Mouse (Mus musculus) thymus, postnatal 10 days (tissue): ENCODE measurements around the gene Tlr7.
"Not testable (repeated sequence)": the region's sequence is repeated elsewhere in the genome, so short reads cannot be mapped to it uniquely, and the experiment has no call there.

Source experiments
- DNase-seq, 2 experiments: peaks; one replicate each; pipeline ENCODE4 v3.0.0; 2021; ENCODE audit warnings: low spot score in 2 of 2

Gene Tlr7

DNA sequence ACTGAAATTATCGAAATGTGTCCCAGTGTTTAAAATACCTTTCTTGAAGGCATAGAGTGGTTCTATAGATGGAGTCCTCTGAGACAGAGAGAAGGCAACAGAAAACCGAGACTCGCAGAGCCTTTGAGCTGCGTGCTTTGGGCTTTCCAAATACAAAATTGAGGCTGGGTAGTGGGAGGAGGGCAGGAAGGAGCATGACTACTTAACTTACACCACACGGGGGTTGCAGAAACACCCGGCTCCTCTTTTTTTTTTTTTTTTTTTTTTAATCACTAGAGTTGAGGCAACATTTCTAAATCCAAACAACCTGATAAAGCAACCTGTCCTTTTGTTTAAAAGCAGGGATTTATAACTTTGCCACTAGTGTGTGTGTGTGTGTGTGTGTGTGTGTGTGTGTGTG is at the start of gene Tlr7:
Gene Tlr7 (minus strand): TSS at position 160 of the 400 bp plus-strand sequence.
- DNase-seq = peak in 1 of 2 experiments; percentile 11

DNA sequence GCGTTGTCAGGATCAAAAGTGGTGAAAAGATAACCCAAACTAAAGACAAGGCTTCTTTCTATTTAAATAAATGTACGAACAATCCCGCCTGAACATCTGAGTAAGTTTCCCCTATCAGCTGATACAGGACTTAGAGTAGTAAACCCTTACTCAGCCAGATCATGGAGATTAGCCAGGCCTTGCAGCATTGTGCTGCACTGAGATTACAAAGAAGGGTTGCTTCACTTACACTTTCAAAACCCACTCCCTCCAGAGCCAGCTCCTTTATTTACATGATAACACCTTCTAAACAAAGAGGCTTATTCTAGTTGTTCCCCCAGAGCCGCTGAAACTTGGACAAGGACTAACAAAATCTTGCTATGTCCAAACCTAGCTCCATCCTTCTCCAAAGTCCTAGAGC is 49.7 kb upstream of the Tlr7 start:
- no peak for DNase-seq

DNA sequence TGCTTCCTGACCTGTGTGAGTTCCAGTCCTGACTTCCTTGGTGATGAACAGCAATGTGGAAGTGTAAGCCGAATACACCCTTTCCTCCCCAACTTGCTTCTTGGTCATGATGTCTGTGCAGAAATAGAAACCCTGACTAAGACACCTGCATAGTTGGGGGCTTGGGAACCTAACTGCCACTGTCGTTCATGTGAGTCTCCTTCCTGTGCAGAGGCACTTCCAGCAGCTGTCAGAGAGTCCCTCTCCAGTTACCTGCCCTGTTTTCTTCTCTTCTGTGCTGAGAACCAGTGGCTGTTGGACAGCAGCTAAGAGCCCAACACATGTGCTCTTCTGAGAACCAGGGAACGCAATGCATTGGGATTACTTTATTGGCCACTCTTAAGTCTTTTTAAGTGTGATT is 30.9 kb upstream of the Tlr7 start:
- DNase-seq = peak; percentile 40 to 51

DNA sequence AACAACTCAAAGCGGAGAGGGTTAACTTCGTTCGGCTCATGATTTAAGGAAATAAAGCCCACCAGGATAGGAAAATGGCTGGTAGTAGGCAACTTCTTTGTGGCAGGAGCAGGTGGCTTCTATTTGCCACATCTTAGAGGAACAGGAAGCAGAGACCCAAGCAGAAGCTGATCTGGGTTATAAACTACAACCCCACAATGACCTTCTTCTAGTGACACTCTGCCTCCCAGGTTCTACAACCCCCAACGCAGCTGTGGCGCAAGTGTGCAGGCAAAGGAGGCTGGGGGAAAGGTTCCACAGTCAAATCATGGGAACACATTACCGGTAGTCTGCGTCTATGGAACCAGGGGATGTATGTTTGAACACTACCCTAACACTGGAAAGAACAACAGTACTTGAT is 29.3 kb upstream of the Tlr7 start:
- DNase-seq = peak; percentile 53 to 56

- no peak for DNase-seq
Observed at GRCm38 (mm10) chrX:167357415-167357814, 27.1 kb upstream of the Tlr7 start.

GRCm38 (mm10) chrX:167355965-167356364 is 25.6 kb upstream of the Tlr7 start:
- DNase-seq = no peak

GRCm38 (mm10) chrX:167353617-167354016 is 23.3 kb upstream of the Tlr7 start:
- no peak for DNase-seq

- DNase-seq = no peak
Observed at GRCm38 (mm10) chrX:167346440-167346839, 16.1 kb upstream of the Tlr7 start.

GRCm38 (mm10) chrX:167344356-167344755 is 14.0 kb upstream of the Tlr7 start:
- DNase-seq = no peak

GRCm38 (mm10) chrX:167341811-167342210 is 11.5 kb upstream of the Tlr7 start:
- DNase-seq = no peak

GRCm38 (mm10) chrX:167340190-167340589 is 9.8 kb upstream of the Tlr7 start:
- DNase-seq = no peak

DNA sequence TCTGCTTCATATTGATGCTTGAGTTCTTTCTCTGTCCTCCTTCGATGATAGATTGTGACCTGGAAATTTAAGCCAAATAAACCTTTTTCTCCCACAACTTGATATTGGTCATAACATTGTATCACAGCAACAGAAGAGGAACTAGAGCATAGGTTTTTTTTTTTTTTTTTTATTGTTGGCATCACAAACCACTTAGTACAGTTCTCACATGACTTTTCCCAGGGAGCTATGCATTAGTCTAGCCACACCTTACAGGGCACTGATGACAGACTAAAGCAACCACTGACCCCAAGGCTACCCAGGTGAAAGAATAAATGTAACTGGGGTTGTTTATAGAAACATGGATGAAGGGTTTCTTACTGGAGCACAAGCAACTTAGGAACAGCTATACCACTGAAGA is 7.6 kb upstream of the Tlr7 start:
- no peak for DNase-seq

GRCm38 (mm10) chrX:167334571-167334970 is 4.2 kb upstream of the Tlr7 start:
- DNase-seq = no peak

- DNase-seq = no peak
Observed at GRCm38 (mm10) chrX:167332607-167333006, 2.2 kb upstream of the Tlr7 start.

DNA sequence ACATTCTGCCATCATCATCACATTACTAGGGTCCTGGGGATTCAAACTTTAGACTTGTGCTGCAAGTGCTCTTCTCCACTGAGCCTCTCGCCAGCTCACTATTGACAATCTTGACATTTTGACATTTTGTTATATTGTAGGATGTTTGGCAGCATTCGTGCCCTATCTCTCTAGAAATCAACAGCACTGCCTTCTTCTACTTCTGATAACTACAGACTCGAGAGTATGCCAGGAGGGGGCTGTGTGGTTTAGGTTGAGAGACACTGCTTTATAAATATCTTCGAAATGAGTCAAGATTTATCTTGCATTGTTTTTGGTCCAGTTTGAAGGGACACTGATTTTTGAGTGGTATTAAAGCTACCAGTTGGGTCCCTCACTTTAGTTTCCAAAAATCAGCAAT is 635 bp upstream of the Tlr7 start:
- DNase-seq = no peak

DNA sequence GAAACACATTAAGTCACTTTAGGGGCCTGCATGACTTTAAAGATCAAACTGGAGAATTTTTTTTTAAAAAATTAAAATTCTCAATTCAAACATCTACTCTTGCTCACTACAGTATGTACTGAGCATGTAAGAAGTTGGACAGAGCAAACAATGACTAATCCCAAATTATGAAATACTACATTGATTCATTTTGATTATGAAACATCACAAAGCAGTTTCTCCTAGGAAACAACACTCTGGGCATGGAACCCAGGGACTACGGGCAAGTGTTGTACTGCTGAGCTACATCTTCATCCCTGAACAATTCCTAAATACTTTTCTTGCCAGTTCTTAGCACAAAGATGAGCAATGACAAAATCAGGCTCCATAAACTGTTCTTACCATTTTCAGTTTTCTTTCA is 738 bp downstream of the Tlr7 start:
- DNase-seq = no peak

DNA sequence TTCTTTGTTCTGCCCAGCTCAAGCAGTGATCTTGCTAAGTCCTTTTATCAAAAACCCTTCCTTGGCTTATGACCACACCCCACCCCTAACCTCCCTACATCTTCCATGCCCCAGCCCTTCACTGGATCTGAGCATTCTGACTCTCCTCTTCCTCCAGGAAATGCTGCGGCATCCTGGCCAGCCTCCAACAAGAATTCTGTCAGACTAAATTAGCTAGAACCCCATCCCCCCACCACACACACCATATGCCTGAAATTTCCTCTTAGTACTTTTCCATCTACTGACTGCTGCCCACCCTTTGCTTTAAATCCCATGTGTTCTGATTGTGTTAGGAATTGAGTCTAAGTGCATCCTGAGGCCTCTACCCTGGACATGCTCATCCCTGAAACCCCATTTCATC is 1.3 kb downstream of the Tlr7 start:
- DNase-seq = no peak

GRCm38 (mm10) chrX:167328519-167328918 is 1.8 kb downstream of the Tlr7 start:
- DNase-seq = no peak

DNA sequence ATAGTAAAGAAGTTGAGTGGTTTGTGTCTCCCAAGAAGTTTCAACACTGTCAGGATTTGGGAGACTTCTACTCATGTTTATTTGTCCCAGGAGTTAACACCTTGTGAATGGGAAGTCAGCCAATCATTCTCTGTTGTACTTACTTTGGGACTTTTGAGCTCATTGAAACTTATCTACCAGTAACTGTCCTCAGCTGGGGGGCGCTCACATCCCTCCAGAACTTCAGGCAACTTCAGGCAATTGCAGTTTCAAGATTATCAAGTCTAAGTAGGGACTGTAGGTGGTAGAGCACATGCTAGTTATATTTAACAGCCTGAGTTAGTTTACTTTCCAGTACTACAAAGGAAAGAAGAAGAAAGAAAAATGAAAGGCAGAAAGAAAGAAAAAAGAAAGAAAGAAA is 6.6 kb downstream of the Tlr7 start:
- peak in 1 of 2 experiments; percentile 34 for DNase-seq

- no peak for DNase-seq
Observed at GRCm38 (mm10) chrX:167321233-167321806, 9.0 kb downstream of the Tlr7 start.

DNA sequence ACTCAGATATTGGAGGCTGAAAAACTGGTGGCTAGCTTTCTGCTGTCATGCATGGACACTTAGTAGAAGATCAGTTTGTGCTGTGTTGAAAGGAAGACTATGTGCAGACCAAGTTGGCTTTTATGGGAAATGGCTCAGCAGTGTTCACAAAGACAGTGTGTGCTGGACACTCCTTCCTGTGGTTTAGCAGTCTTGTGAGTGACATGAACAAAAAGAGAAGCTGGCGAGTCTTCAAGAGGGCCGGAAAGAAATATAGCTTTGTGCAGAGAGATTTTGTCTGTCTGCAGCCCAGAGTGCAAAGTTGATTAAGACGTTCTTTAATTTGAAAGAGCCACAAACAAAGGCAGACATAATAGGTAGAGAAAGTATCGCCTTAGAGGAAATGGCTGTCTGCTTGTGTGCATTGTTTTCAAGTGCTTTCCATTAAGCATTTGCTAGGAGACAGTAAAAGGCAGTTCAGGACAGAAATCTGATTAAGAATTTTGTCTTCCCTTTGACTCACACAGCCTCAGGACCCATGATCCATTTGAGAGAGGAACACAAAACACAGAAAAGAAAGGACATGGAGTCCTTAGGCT is 11.4 kb downstream of the Tlr7 start:
- DNase-seq = no peak

DNA sequence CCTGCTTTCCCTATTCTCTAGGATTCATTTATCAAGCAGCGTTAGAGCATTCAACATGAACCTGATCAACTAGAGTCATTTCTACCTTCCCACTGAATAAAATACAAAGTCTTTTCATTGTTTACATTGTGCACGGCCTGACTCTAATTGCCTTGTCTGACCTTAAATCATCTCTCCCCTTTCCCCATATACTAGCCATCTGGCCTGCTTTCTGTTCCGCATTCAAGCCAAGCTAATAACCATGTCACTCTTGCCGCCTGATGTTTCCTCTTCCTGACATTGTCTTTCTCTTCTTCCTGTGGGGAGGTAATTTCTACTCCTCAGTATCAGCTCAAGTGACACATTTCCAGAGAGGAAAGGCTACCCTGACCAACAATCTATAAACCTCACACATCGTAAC is 14.6 kb downstream of the Tlr7 start:
- DNase-seq = no peak

GRCm38 (mm10) chrX:167315093-167315726 is 15.1 kb downstream of the Tlr7 start:
- DNase-seq = no peak

- DNase-seq = not testable (repeated sequence)
Observed at GRCm38 (mm10) chrX:167302061-167302460, 28.3 kb downstream of the Tlr7 start.
